Mouse (Mus musculus) lung, postnatal 0 days (tissue): ENCODE results near the gene Grb7. TPM values are rescaled to one million over a fixed set of nuclear protein-coding genes. Genes with fewer than 3 reads are reported as not detected.
A peak's percentile ranks its signal among the peaks of the same experiment; 100 is the strongest.

Experiments used
- ATAC-seq: fragments of 200-750 bp; cut with Nextera tagmentation; 2 replicates; pipeline ENCODE4 v1.8.0; 2017; ENCODE audit warnings: moderate library complexity
- DNase-seq: peaks from one replicate; pipeline ENCODE4 v3.0.0-alpha.2; 2016; ENCODE audit warnings: low spot score
- H3K27ac ChIP-seq: fragments of 300-500 bp; sonication (generic); 2 replicates; pipeline ENCODE4 v1.5.1; 2014; ENCODE audit warnings: antibody characterized with exemption, mild to moderate bottlenecking, low read length, mixed read lengths
- H3K27me3 ChIP-seq: fragments of 300-500 bp; sonication (generic); replicated peaks from 2 replicates; pipeline ENCODE4 v1.6.1; 2014; ENCODE audit warnings: low read length, mixed read lengths; ENCODE audit not compliant: insufficient read depth
- H3K36me3 ChIP-seq: fragments of 300-500 bp; sonication (generic); 2 replicates; pipeline ENCODE4 v1.6.1; 2014; ENCODE audit warnings: low read length, mixed read lengths; ENCODE audit not compliant: insufficient read depth
- H3K4me1 ChIP-seq: fragments of 300-500 bp; sonication (generic); 2 replicates; pipeline ENCODE4 v1.6.1; 2014; ENCODE audit warnings: antibody characterized with exemption, low read depth, low read length, mixed read lengths; ENCODE audit not compliant: insufficient read depth
- H3K4me2 ChIP-seq: fragments of 300-500 bp; sonication (generic); replicated peaks from 2 replicates; pipeline ENCODE4 v1.6.1; 2014; ENCODE audit warnings: low read depth, mild to moderate bottlenecking, low read length, moderate library complexity, mixed read lengths
- H3K4me3 ChIP-seq: fragments of 300-500 bp; sonication (generic); 2 replicates; pipeline ENCODE4 v1.5.1; 2014; ENCODE audit warnings: low read depth, low read length
- H3K9ac ChIP-seq: fragments of 300-500 bp; sonication (generic); replicated peaks from 2 replicates; pipeline ENCODE4 v1.6.1; 2014; ENCODE audit warnings: low read depth, mild to moderate bottlenecking
- H3K9me3 ChIP-seq: fragments of 300-500 bp; sonication (generic); 2 replicates; pipeline ENCODE4 v1.6.1; 2016; ENCODE audit warnings: low read length, mixed read lengths
- CTCF ChIP-seq: IDR thresholded peaks from 2 replicates; pipeline ENCODE4 v1.5.1; 2016; ENCODE audit warnings: antibody characterized with exemption, mild to moderate bottlenecking
- EP300 ChIP-seq: IDR thresholded peaks from 2 replicates; pipeline ENCODE4 v1.6.1; 2016; ENCODE audit warnings: antibody characterized with exemption, mild to moderate bottlenecking, control low read depth
- WGBS: fragments of 180-500 bp; shearing (Covaris S2); extraction: QIAGEN DNeasy Blood & Tissue Kit; methylation state at CpG from one replicate; pipeline ENCODE4 v1.1.7; 2014; 5-methylcytosine and 5-hydroxymethylcytosine counted together
- polyA plus RNA-seq: library from polyadenylated mRNA; unstranded; fragments of >200 nt; fragmentation: Nextera tagmentation; extraction: Ambion mirVana; gene quantifications from 2 replicates; pipeline ENCODE4 v1.2.1, GENCODE M21; 2015

The Grb7 gene
- 30.7 and 33.1 TPM in 2 replicates for polyA plus RNA-seq

DNA sequence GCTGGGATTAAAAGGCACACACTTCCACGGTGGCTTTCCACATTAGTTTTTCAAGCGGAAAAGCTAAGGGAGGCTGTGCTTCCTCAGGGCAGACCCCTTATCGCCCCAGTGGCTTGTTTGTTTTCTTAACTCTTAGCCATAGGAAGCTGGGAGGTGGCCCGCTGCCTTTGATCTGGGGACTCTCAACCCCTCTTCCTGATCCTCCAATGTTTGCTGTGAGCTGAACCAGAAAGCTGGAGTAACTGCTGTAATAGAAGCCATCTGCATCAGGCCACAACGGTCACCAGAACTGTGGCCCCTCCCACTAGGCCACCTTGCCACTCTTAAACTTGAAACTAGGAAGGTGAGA, at the start of gene Grb7:
TSS of gene Grb7 (plus strand) at position 182 of the 349 bp plus-strand sequence.
- no peaks in the 10 kb centered on the region for H3K27me3 ChIP-seq
- H3K9me3 ChIP-seq, result no peaks in the 10 kb centered on the region
- peak within 1 kb of the TSS; percentile 52 for H3K4me2 ChIP-seq
- no peak for TF ChIP-seq CTCF
- no peak for TF ChIP-seq EP300
- H3K27ac ChIP-seq, result peak within 1 kb of the TSS; percentile 85
- WGBS, result 4% methylated on average over 5 of the region's 5 CpGs
- H3K9ac ChIP-seq, result peak within 1 kb of the TSS; percentile 39; the same call in 1 of the 2 replicates
- DNase-seq, result no peak
- peak; percentile 4; the same call in 1 of the 2 replicates for ATAC-seq
- peak within 1 kb of the TSS; percentile 46 for H3K4me3 ChIP-seq
- no peaks in the 10 kb centered on the region for H3K4me1 ChIP-seq
- H3K36me3 ChIP-seq, result no peaks in the 10 kb centered on the region

DNA sequence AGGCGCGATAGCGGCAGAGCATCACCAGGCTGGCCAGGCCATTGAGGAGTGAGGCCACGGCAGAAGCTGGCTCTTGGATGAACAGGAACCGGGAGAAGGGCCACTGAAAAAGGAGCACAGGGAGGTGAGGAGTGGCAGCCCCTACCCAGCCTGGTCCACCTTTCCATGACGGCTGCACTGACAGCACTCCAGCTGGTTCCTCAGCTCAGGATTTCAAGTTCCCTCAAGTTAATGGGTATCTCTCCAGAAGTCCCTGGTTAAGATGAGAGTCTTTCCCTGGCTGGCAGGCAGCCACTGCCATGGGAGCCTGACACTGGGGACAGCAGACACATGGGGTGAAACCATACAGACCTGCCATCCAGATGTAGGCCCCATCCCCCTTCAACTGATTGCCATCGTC, 48.2 kb upstream of the Grb7 start:
- Histone ChIP-seq H3K4me1 (peaks cover 12% of the 10 kb centered on the region; the same call in 1 of the 2 replicates), H3K4me2 (no peak overlapping the region), H3K36me3 (no peaks in the 10 kb centered on the region), H3K27me3 (no peaks in the 10 kb centered on the region), H3K27ac (no peak overlapping the region), H3K4me3 (no peak overlapping the region), H3K9ac (no peak overlapping the region), H3K9me3 (no peaks in the 10 kb centered on the region)
- 87% methylated on average over 7 of the region's 7 CpGs for WGBS
- ATAC-seq (no peak), DNase-seq (no peak)
- no peak for TF ChIP-seq EP300
- no peak for TF ChIP-seq CTCF

DNA sequence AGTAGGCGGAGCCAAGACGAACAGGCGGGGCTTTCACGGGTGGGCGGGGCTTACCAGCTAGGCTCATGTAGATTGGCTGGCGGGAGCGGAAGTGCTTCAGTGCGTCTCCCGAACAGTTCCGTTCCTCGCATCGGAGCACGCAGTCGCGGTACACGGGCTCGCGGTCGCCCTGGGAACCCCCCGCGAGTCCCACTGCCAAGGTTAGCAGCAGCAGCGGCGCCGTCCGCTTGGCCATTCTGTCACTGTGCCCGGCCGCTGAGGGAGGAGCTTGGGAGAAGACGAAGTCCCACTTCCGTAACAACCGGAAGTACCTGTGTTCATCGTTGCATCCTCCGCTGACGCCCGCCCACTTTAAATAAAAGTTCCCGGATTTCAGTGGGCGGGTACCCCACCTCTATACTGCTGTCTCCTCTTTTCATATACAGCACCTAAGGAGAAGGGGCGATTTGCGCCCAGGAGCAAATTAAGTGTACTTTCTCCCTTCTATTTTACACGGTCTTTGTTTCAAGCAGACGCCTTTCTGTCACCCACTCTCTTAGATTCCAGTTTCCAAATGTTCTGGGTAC, 46.0 kb upstream of the Grb7 start, which contains the start of gene Pgap3:
TSS of gene Pgap3 (minus strand) at position 330 of the 566 bp plus-strand sequence.
- peak; percentile 93 for DNase-seq
- peak within 1 kb of the TSS; percentile 61 for H3K4me3 ChIP-seq
- H3K4me2 ChIP-seq, result peak within 1 kb of the TSS; percentile 58
- H3K36me3 ChIP-seq, result no peaks in the 10 kb centered on the region
- 1% methylated on average over 40 of the region's 40 CpGs for WGBS
- peaks cover 4% of the 10 kb centered on the region; the same call in 1 of the 2 replicates for H3K4me1 ChIP-seq
- H3K27ac ChIP-seq, result peak within 1 kb of the TSS; percentile 94
- peak within 1 kb of the TSS; percentile 57 for H3K9ac ChIP-seq
- ATAC-seq, result peak; percentile 94
- no peaks in the 10 kb centered on the region for H3K9me3 ChIP-seq
- H3K27me3 ChIP-seq, result no peaks in the 10 kb centered on the region
- TF ChIP-seq CTCF, result no peak

DNA sequence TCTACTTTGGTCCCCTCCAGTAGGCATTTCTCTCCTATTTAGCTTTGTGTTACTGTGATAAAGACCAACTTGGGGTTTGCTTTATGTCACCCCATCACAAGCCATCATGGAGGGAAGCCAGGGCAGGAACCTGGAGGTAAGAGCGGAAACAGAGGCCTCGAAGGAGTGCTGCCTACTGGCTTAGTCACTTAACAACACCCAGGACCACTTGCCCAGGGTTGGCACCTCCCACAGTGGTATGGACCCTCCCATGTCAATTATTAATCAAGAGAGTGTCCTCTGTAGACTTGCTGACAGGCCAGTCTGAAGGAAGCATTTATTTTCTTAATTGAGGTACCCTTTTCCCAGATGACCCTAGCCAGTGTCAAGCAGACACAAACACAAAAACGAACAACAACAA, 45.4 kb upstream of the Grb7 start:
- 41% methylated on average over 3 of the region's 3 CpGs for WGBS
- TF ChIP-seq EP300, result no peak
- no peak for TF ChIP-seq CTCF
- H3K9me3 ChIP-seq, result no peaks in the 10 kb centered on the region
- H3K27me3 ChIP-seq, result no peaks in the 10 kb centered on the region
- peak overlapping the region; percentile 58 for H3K4me2 ChIP-seq
- peaks cover 4% of the 10 kb centered on the region; the same call in 1 of the 2 replicates for H3K4me1 ChIP-seq
- peak; percentile 37 for DNase-seq
- H3K36me3 ChIP-seq, result no peaks in the 10 kb centered on the region
- peak; percentile 18; the same call in 1 of the 2 replicates for ATAC-seq
- peak overlapping the region; percentile 94 for H3K27ac ChIP-seq
- peak overlapping the region; percentile 61 for H3K4me3 ChIP-seq
- peak overlapping the region; percentile 57 for H3K9ac ChIP-seq

DNA sequence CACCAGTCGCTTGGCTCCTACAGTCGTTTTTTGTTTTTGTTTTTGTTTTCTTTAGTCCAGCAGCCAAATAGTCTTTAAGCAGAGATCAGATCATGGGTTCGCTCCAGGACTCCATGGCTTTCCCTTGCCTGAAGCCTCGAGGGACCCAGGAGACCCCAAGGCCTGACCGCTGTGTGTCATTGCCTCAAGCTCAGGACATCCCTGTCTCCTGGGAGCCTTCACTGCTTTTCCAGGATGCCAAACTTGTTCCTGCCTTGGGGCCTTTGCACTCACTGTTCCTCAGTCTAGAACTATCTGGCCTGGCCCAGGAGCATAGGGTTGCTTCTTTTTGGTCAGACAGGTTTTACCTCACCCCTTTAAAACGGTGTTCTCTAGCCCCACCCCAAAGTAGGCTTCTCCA, 39.6 kb upstream of the Grb7 start:
- TF ChIP-seq EP300 (no peak), CTCF (no peak)
- no peak overlapping the region for H3K27ac ChIP-seq
- no peak for DNase-seq
- H3K36me3 ChIP-seq, result no peaks in the 10 kb centered on the region
- no peak overlapping the region for H3K9ac ChIP-seq
- H3K27me3 ChIP-seq, result no peaks in the 10 kb centered on the region
- no peaks in the 10 kb centered on the region for H3K9me3 ChIP-seq
- no peak overlapping the region for H3K4me3 ChIP-seq
- ATAC-seq, result no peak
- H3K4me2 ChIP-seq, result no peak overlapping the region
- H3K4me1 ChIP-seq, result 0 out of 2 replicates have a peak, but pooled peaks cover under 1% of the 10 kb centered on the region
- 69% methylated on average over 6 of the region's 6 CpGs for WGBS

DNA sequence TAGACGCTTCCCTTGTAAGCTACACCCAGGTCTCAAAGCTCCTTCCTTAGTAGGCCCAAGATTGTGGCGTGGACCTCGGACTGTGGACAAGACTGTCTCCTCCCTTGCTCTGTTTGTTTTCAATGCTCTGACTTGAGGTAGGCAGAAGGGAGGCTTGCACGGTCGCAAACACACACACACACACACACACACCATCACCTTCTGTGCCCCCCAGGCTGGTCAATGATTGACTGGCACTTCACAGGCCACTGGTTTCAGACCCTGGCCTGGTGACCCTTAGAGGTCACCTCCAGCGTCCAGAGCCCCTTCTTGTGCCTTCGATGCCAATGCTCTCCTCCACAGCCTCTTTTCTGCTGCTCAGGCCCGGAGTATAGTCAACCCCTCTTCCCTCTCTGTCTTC, 37.3 kb upstream of the Grb7 start:
- H3K4me1 ChIP-seq, result peaks cover 9% of the 10 kb centered on the region; the same call in 1 of the 2 replicates
- TF ChIP-seq EP300 (no peak), CTCF (no peak)
- WGBS, result 41% methylated on average over 8 of the region's 8 CpGs
- no peak for ATAC-seq
- H3K27ac ChIP-seq, result no peak overlapping the region
- no peaks in the 10 kb centered on the region for H3K36me3 ChIP-seq
- no peak overlapping the region for H3K4me3 ChIP-seq
- H3K4me2 ChIP-seq, result 0 out of 2 replicates have a peak overlapping the region, but pooled peaks have one; percentile 14
- no peak overlapping the region for H3K9ac ChIP-seq
- no peaks in the 10 kb centered on the region for H3K9me3 ChIP-seq
- H3K27me3 ChIP-seq, result no peaks in the 10 kb centered on the region
- no peak for DNase-seq
